ENCODE assay signal across 24 mouse cellular contexts in genomic region chr1:106276824-106277223, GRCm38 (mm10).
DNase-seq lines count a peak whose midpoint lies in the region; ATAC-seq and TF ChIP-seq lines count a peak whose summit lies in the region.
"Had no signal": no experiment of that assay in that cellular context is flagged by ENCODE, and none has a peak within 500 bp of the region (broad histone marks: within the 10 kb centered on the region; RNA-seq: fewer than 3 reads in every experiment).

No protein-coding gene starts in this region.

- peaks cover 13 to 81% of the 10 kb centered on the region in 2 experiments for H3K4me1 ChIP-seq in CH12.LX (ENCODE audit: control insufficient read depth in 1 of 2, insufficient read depth in 2 of 2)
- peaks cover 50% of the 10 kb centered on the region for H3K4me1 ChIP-seq in embryonic facial prominence, embryonic 13.5 days
- H3K4me1 ChIP-seq: liver, embryonic 15.5 days had no signal

- dilution Hi-C loops in CH12.LX (cut with MboI; ENCODE audit: extremely low pct_ligation_motif_present, extremely low pct_unique_long_range_greater_than_20kb, low sequenced_read_pairs), result no loop called here

- WGBS in embryonic facial prominence, embryonic 13.5 days, result 35% methylated on average over 1 of the region's 1 CpGs

- no peak for TF ChIP-seq POLR2A in CH12.LX (IDR thresholded peaks at IDR 0.05; ENCODE audit: low read depth, low read length)

- in situ Hi-C loops in CH12.LX (cut with MboI; ENCODE audit: low pct_ligation_motif_present, low pct_unique_long_range_greater_than_20kb, low sequenced_read_pairs), result no loop called here

- H3K36me3 ChIP-seq in CH12.LX (replicated peaks in 1 of 2; ENCODE audit: control insufficient read depth in 1 of 2, insufficient read depth in 1 of 2, low read length in 1 of 2), result peaks cover 3 to 19% of the 10 kb centered on the region in 2 experiments
- H3K36me3 ChIP-seq in embryonic facial prominence, embryonic 13.5 days, result no peaks in the 10 kb centered on the region
- H3K36me3 ChIP-seq: heart, embryonic 10.5 days; heart, embryonic 15.5 days; intestine, embryonic 15.5 days; limb, embryonic 12.5 days; liver, embryonic 15.5 days; neural tube, embryonic 13.5 days had no signal

- H3K4me3 ChIP-seq in CH12.LX (replicated peaks in 1 of 3; ENCODE audit: low read depth in 2 of 3, low read length in 2 of 3, poor library complexity in 1 of 3), result no peak overlapping the region
- no peak overlapping the region for H3K4me3 ChIP-seq in embryonic facial prominence, embryonic 13.5 days
- H3K4me3 ChIP-seq: forebrain, embryonic 13.5 days; heart, embryonic 10.5 days; heart, embryonic 15.5 days; intestine, embryonic 15.5 days; limb, embryonic 12.5 days; liver, embryonic 15.5 days; neural tube, embryonic 13.5 days had no signal

- ATAC-seq in embryonic facial prominence, embryonic 13.5 days (ENCODE audit: insufficient number of reproducible peaks, insufficient read depth, low FRiP score, low TSS enrichment, low read depth), result no peak
- ATAC-seq: Patski had no signal

- H3K9me3 ChIP-seq in CH12.LX (replicated peaks; ENCODE audit: low read length), result no peaks in the 10 kb centered on the region
- H3K9me3 ChIP-seq in embryonic facial prominence, embryonic 13.5 days, result no peaks in the 10 kb centered on the region
- H3K9me3 ChIP-seq: forebrain, embryonic 13.5 days; heart, embryonic 10.5 days; heart, embryonic 15.5 days; intestine, embryonic 15.5 days; limb, embryonic 12.5 days; liver, embryonic 15.5 days; neural tube, embryonic 13.5 days had no signal

- H3K27ac ChIP-seq in CH12.LX (ENCODE audit: insufficient read depth, low read depth), result no peak overlapping the region
- H3K27ac ChIP-seq in embryonic facial prominence, embryonic 13.5 days, result peak overlapping the region; percentile 45; the same call in 1 of the 2 replicates
- H3K27ac ChIP-seq: forebrain, embryonic 13.5 days; heart, embryonic 10.5 days; heart, embryonic 15.5 days; intestine, embryonic 15.5 days; kidney, postnatal 0 days; liver, embryonic 15.5 days; neural tube, embryonic 13.5 days had no signal

- H3K4me2 ChIP-seq in CH12.LX (ENCODE audit: insufficient read depth, low read depth, poor library complexity, severe bottlenecking), result no peak overlapping the region
- H3K4me2 ChIP-seq in embryonic facial prominence, embryonic 13.5 days, result no peak overlapping the region
- H3K4me2 ChIP-seq: forebrain, embryonic 13.5 days; heart, embryonic 15.5 days; intestine, embryonic 15.5 days; limb, embryonic 12.5 days; liver, embryonic 15.5 days; lung, embryonic 14.5 days; midbrain, embryonic 11.5 days; neural tube, embryonic 13.5 days had no signal

- TF ChIP-seq RAD21 in CH12.LX (IDR thresholded peaks at IDR 0.05; ENCODE audit: low read depth, low read length), result no peak

- H3K9ac ChIP-seq in CH12.LX (ENCODE audit: insufficient read depth, low read depth), result no peak overlapping the region
- no peak overlapping the region for H3K9ac ChIP-seq in embryonic facial prominence, embryonic 13.5 days
- H3K9ac ChIP-seq: forebrain, embryonic 13.5 days; heart, embryonic 15.5 days; intestine, embryonic 15.5 days; limb, embryonic 12.5 days; liver, embryonic 15.5 days; lung, embryonic 14.5 days; neural tube, embryonic 13.5 days had no signal

- H3K79me2 ChIP-seq in CH12.LX (replicated peaks; ENCODE audit: control insufficient read depth, extremely low read depth, insufficient read depth, poor library complexity, severe bottlenecking), result peaks cover 34% of the 10 kb centered on the region

- 0 out of 2 replicates have a peak, but pooled peaks have one; percentile 20 for TF ChIP-seq EP300 in CH12.LX (IDR thresholded peaks at IDR 0.05; ENCODE audit: low read length)

- TF ChIP-seq CTCF in CH12.LX (conservative IDR thresholded peaks at IDR 0.05 in 1 of 2, IDR thresholded peaks at IDR 0.05 in 1 of 2; ENCODE audit: low read depth in 2 of 2, low read length in 2 of 2), result no peak

- peak; percentile 35 for DNase-seq in thymus, postnatal 0 days (ENCODE audit: low spot score)
- no peak for DNase-seq in thymus, postnatal 4 days
- no peak for DNase-seq in CH12.LX (ENCODE audit: extremely low read depth)
- DNase-seq in frontal cortex, postnatal 10 days (ENCODE audit: low spot score in 2 of 2), result no peak
- no peak for DNase-seq in kidney, postnatal 25 days
- DNase-seq in Muller cell, postnatal 12 days (ENCODE audit: inconsistent ontology term), result no peak
- DNase-seq: cerebellum, adult 18-20 months; gastrocnemius, postnatal 25 days; heart, adult 11 months; kidney, adult 8-10 months; lung, embryonic 14.5 days; lung, postnatal 14 days; thymus, postnatal 14 days had no signal

- H3K27me3 ChIP-seq in CH12.LX (replicated peaks), result no peaks in the 10 kb centered on the region
- H3K27me3 ChIP-seq in embryonic facial prominence, embryonic 13.5 days, result no peaks in the 10 kb centered on the region
- H3K27me3 ChIP-seq: forebrain, embryonic 13.5 days; heart, embryonic 15.5 days; intestine, embryonic 15.5 days; limb, embryonic 12.5 days; liver, embryonic 15.5 days; neural tube, embryonic 13.5 days; Patski had no signal

TF ChIP-seq in CH12.LX, 34 proteins besides CTCF, POLR2A, EP300 and RAD21:
- TF ChIP-seq MAX (IDR thresholded peaks at IDR 0.05; ENCODE audit: low read length), result peak; percentile 75
- 0 out of 2 replicates have a peak, but pooled peaks have one; percentile 40 for TF ChIP-seq MYC (IDR thresholded peaks at IDR 0.05; ENCODE audit: low read depth, low read length)
- TF ChIP-seq MXI1 (IDR thresholded peaks at IDR 0.05; ENCODE audit: low read depth, low read length), result no peak
TF ChIP-seq in CH12.LX: peak in this region for 2.
